Mouse (Mus musculus): ENCODE results near the gene Rab11fip3.

DNA sequence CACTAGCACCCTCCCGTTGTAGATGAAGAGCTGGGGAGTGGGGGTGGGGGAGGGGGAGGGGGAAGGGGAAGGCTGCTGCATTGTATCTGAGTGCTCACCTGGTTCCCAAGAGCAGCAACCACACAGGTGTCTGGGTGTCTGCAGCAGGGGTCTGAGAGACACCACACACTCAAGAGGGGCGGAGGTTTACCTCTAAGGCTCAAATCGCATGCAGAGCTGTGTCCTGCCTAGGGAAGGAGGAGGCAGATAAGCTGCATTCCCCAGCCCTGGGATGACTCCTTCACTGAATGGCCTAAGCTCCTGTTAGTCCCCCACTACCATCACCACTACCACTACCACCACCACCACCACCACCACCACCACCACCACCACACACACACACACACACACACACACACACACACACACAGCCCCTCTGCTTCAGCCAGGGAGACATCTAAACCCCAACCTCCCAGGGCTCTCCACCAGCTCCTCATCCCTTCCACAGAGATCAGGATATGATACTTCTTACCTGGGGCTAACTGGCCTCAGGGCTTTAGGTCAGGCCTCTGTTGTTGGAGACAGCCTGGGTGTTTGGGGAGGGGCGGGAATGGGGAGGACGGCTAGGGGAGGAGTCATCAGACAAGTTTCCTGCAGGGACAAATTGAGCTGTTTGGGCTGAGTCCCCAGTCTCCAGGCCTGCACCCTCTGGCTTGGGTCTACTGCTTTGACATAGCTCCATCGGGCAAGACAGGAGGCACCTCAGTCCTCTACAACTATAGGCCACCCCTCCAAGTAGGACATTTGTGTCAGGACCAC, 124.8 kb downstream of the Rab11fip3 start, which contains the start of the genes Pigq and Nhlrc4:
- TF ChIP-seq POLR2A (IDR thresholded peaks at IDR 0.05; ENCODE audit: control insufficient read depth, extremely low read depth, insufficient read depth, low read length, poor library complexity) (no peak), CTCF (IDR thresholded peaks at IDR 0.05; ENCODE audit: borderline replicate concordance, control insufficient read depth, extremely low read depth, insufficient read depth, low read length, poor library complexity) (no peak)
